Mouse (Mus musculus): ENCODE measurements around the gene Zbtb7a.

The Zbtb7a gene

GRCm38 (mm10) chr10:81190236-81190911 is 55.4 kb downstream of the Zbtb7a start:
- no peak for DNase-seq (ENCODE audit: low read depth, low spot score)

GRCm38 (mm10) chr10:81190912-81191321 is 55.9 kb downstream of the Zbtb7a start:
- DNase-seq (ENCODE audit: low read depth, low spot score) = no peak

- no peak for DNase-seq (ENCODE audit: low read depth, low spot score)
These were observed 56.4 kb downstream of the Zbtb7a start for GRCm38 (mm10) chr10:81191342-81191982.

- peak; percentile 79 for DNase-seq (ENCODE audit: low read depth, low spot score)
These were observed 57.4 kb downstream of the Zbtb7a start for GRCm38 (mm10) chr10:81192270-81192967.

GRCm38 (mm10) chr10:81192968-81193501 is 58.0 kb downstream of the Zbtb7a start:
- no peak for DNase-seq (ENCODE audit: low read depth, low spot score)

- DNase-seq (ENCODE audit: low read depth, low spot score) = no peak
These were observed 59.2 kb downstream of the Zbtb7a start for GRCm38 (mm10) chr10:81193991-81194774.

- DNase-seq (ENCODE audit: low read depth, low spot score) = no peak
These were observed 60.3 kb downstream of the Zbtb7a start for GRCm38 (mm10) chr10:81195300-81195699.

- DNase-seq (ENCODE audit: low read depth, low spot score) = no peak
These were observed 61.5 kb downstream of the Zbtb7a start for GRCm38 (mm10) chr10:81196470-81197065.

GRCm38 (mm10) chr10:81197305-81197704 is 62.3 kb downstream of the Zbtb7a start:
- no peak for DNase-seq (ENCODE audit: low read depth, low spot score)

GRCm38 (mm10) chr10:81198230-81198629 is 63.2 kb downstream of the Zbtb7a start:
- peak; percentile 50 for DNase-seq (ENCODE audit: low read depth, low spot score)

GRCm38 (mm10) chr10:81198990-81199389 is 64.0 kb downstream of the Zbtb7a start:
- DNase-seq (ENCODE audit: low read depth, low spot score) = no peak

- no peak for DNase-seq (ENCODE audit: low read depth, low spot score)
These were observed 65.1 kb downstream of the Zbtb7a start for GRCm38 (mm10) chr10:81200141-81200540.

GRCm38 (mm10) chr10:81200605-81201287 is 65.7 kb downstream of the Zbtb7a start:
- DNase-seq (ENCODE audit: low read depth, low spot score) = no peak

- DNase-seq (ENCODE audit: low read depth, low spot score) = no peak
These were observed 67.1 kb downstream of the Zbtb7a start, which contains the start of gene Nmrk2 for GRCm38 (mm10) chr10:81201807-81202758. TSS of gene Nmrk2 (minus strand) at chr10:81202051.
